Mouse (Mus musculus) heart, adult 8-10 months (tissue): ENCODE data around the gene Cd2bp2. TPM values are rescaled to one million over a fixed set of nuclear protein-coding genes. Genes with fewer than 3 reads are reported as not detected.
A peak's percentile ranks its signal among the peaks of the same experiment; 100 is the strongest.
"Not testable (repeated sequence)": the region's sequence is repeated elsewhere in the genome, so short reads cannot be mapped to it uniquely, and the experiment has no call there.

Source experiments
- DNase-seq: peaks from one replicate; pipeline ENCODE4 v3.0.0; 2022; ENCODE audit warnings: low spot score
- total RNA-seq, 4 experiments: library from RNA; stranded (reverse); gene quantifications; 2 replicates each; pipeline ENCODE4 v1.2.4; 2022

The Cd2bp2 gene
- total RNA-seq, 4 experiments from 2014 or later, result 36.2 to 45.1 (median 40.6) TPM

- DNase-seq, result no peak
Observed at GRCm38 (mm10) chr7:127190672-127191071, 5.2 kb downstream of the Cd2bp2 start.

GRCm38 (mm10) chr7:127188305-127189276, 7.3 kb downstream of the Cd2bp2 start:
- no peak for DNase-seq

GRCm38 (mm10) chr7:127187351-127187750, 8.5 kb downstream of the Cd2bp2 start:
- DNase-seq, result no peak

- no peak for DNase-seq
Observed at GRCm38 (mm10) chr7:127185601-127186000, 10.2 kb downstream of the Cd2bp2 start.

DNA sequence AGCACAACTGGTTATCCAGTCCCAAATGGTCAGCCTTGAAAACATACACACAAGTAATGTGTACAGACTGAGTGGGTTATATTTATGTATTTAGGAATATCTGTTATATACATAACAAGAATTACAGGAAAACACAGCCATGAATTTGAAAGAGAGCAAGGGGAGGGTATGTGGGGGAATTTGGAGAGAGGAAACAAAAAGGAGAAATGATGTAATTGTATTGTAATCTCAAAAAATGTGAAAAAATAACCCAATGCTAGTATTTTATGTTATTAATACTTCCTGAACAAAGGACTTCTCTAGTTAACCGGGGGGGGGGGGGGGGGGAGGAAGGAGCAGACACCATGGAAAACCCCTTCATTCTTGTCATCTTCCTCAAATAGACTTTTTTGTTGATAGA, 11.1 kb downstream of the Cd2bp2 start:
- DNase-seq, result no peak

- DNase-seq, result no peak
Observed at GRCm38 (mm10) chr7:127183828-127184227, 12.0 kb downstream of the Cd2bp2 start.

GRCm38 (mm10) chr7:127183345-127183744, 12.5 kb downstream of the Cd2bp2 start:
- no peak for DNase-seq

DNA sequence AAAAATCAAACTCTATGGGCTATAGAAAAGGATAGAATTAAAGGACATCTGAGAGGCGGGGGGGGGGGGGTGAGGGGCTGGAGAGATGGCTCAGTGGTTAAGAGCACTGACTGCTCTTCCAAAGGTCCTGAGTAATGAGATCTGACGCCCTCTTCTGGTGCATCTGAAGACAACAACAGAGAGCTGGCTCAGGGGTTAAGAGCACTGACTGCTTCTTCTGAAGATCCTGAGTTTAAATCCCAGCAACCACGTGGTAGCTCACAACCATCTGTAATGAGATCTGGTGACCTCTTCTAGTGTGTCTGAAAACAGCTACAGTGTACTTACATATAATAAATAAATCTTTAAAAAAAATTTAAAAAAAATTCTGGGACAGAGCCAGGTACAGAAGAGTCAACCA, 14.1 kb downstream of the Cd2bp2 start:
- DNase-seq, result not testable (repeated sequence)

- DNase-seq, result no peak
Observed at GRCm38 (mm10) chr7:127180783-127181182, 15.1 kb downstream of the Cd2bp2 start.

- no peak for DNase-seq
Observed at GRCm38 (mm10) chr7:127176937-127177336, 18.9 kb downstream of the Cd2bp2 start.

DNA sequence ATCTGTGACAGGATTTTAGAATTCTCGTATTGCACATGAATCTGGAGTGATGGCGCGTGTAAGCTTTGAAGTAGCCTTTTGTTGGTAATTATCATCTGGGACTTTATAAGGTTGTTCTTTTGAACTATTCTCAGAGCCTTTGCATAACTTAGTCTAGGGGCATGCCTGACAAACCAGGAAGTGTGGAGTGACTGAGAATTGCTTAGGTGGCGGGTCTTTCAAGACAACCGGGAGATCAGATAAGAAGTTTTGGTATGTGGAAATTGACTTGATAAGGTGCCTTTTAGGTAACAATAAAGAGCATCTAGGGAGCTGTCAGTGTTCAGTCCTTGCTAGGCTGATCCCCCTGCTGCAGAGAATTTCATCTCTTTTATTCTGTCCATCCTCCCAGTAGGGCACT, 29.3 kb downstream of the Cd2bp2 start:
- DNase-seq, result no peak

DNA sequence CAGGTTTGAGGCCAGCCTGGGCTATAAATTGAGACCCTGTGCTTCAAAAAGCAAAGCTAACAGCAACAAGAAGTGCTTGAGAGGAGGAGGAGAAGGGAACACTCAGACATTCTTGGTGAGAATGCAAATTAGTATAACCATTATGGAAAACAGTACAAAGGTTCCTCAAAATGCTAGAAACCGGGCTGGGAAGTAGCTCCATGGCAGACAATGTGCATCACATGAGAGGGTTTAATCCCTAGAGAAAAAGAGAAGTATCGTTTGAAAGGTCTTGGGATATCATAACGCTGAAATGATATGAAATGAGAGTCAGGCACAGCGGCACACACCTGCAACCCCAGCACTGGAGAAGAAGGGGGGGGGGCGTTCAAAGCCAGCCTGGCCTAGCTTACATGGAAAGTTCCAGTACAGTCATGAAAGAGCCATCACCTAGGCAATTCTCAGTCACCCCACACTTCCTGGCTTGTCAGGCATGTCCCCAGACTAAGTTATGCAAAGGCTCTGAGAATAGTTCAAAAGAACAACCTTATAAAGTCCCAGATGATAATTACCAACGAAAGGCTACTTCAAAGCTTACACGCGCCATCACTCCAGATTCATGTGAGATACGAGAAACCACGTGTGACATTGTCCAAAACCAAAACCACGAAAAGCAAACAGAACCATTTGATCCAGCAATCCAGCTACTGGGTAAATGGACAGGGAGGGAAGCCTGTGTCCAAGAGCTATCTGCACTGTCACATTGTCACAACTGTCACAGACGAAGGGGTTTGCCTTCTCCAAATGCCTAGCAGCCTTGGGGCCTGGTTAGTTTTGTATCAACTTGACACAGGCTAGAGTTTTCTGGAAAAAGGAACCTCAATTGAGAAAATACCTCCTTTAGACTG, 30.0 kb downstream of the Cd2bp2 start:
- DNase-seq, result no peak

DNA sequence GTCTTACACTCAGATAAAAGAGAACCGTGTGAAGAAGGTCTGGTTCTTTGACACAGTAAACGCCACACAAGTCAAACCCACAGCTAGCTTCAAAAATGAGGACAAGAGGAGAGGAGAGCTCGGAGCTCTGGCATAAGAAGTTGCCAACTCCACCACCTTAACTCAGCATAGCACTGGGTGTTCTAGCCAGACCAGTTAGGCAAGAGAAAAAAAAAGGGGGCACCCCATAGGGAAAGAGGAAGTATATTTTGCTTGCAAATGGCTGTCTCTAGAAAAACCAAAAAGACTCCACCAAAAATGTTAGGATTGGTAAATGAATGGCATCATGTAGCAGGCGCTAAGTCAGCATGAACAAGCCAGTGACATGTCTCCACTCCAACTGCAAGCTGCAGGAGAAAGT, 31.8 kb downstream of the Cd2bp2 start:
- no peak for DNase-seq

- no peak for DNase-seq
Observed at GRCm38 (mm10) chr7:127162546-127162945, 33.3 kb downstream of the Cd2bp2 start.

DNA sequence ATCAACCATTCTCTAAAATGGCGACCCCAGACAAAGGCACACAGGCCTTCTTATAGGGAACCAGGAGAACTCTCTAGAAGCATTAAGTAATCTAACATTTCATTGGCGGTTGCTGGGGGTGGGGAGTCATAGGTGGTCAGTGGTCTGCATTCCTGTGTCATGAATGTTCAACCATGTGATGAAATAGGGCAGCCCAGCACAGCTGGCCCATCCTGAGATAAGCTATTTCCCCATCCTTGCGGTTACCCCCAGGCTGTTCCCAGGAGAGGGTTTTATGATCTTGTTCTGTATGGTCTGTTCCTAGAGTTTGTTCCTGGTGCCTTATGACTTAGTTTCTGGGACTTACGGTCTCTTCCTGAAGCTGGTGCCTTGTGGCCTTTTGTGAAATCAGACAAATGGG, 38.3 kb downstream of the Cd2bp2 start:
- peak; percentile 30 for DNase-seq

GRCm38 (mm10) chr7:127153477-127153876, 42.4 kb downstream of the Cd2bp2 start:
- no peak for DNase-seq

- no peak for DNase-seq
Observed at GRCm38 (mm10) chr7:127152464-127152863, 43.4 kb downstream of the Cd2bp2 start.

DNA sequence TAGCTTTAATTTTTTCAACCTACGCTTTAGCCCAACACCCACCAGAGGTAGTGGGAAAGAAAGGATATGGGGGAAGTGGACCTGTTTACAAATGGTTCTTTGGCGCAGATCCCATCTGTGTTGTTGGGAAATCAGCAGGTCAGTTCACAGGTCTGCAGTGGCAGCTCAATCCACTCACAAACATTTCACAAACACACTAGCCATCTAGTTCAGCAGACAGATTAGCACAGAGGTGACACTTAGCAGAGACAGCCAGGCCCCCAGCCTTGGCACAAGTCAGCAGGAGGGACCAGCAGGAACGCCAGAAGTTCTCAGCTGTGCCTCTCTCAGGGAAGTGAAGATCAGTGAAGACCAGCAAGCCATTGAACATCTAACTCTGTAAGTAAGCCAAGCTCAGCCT, 47.9 kb downstream of the Cd2bp2 start:
- no peak for DNase-seq

- no peak for DNase-seq
Observed at GRCm38 (mm10) chr7:127146267-127146603, 49.6 kb downstream of the Cd2bp2 start.

DNA sequence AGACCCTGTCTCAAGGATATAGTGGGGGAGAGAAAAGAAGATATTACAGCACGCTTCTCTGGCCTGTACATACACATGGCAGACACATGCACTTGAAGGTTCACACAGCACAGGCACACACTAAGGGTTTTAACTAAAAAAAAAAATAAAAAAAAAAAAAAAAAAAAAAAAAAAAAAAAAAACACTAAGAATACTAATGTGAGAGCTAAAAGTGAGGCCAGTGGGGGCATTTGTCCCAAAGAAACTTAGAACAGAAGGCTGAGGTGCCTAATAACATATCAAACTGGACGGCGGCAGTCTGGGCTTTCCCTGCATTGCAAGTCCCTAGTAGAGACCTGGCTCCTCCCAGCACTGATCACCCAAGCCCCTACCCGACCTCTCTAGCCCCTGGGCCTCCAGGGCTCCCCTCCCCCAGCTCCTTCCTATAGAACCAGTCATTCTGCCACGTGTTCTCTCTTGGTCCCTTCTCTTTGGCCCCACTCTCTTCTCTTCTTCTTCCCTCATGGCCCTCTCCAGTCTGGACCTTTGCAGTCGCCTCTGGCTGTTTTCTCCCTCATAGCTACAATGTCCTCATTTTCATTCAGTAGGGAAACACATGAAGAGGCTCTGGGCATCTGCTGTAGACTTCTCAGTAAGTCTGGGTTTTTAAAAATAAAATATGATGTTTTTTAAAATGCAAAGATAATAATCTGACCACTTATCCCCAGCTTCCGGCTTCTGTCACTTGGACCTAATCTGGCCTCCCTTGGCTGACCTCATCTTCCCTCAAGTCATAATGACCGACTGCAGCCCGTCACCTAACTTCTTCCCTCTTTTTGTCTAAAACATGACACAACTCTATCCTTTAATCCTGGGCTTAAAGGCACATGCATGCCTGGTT, 50.2 kb downstream of the Cd2bp2 start:
- DNase-seq, result no peak

DNA sequence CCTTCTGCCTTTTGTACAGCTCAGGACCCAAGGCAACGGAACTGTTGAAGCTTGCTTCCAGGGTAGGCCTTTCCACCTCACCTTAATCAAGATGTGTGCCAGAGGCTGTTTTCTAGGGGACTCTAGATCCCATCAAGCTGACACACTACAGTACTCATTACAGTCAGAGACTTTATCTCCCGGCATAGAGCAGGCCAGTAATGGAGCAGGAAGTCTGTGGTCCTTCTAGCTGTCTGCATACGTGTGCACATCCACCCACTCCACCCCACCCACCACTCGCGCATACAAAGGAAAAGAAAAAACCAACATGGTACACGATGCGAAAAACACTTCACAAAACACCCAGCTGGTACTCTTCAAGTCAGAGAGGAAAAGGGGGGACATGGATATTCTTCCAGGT, 51.4 kb downstream of the Cd2bp2 start:
- no peak for DNase-seq

DNA sequence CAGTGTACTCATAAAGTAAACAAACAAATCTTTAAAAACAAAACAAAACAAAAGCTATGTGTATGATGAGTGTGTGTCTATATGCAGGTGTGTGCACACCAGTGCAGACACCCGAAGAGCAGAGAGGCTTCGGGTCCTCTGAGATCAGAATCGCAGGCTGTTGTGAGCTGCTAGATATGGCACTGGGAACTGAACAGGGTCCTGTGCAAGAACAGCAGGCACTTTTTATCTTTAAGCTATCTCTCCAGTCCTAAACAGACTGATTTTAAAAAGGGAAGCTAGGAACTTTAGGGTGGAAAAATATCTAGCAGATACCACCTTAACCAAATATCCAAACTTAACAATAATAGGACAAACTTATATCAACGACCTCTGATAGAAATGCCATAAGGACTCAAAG, 53.2 kb downstream of the Cd2bp2 start:
- DNase-seq, result no peak
